Comparison of ENCODE assay signal across 13 mouse cellular contexts in the genomic region with DNA sequence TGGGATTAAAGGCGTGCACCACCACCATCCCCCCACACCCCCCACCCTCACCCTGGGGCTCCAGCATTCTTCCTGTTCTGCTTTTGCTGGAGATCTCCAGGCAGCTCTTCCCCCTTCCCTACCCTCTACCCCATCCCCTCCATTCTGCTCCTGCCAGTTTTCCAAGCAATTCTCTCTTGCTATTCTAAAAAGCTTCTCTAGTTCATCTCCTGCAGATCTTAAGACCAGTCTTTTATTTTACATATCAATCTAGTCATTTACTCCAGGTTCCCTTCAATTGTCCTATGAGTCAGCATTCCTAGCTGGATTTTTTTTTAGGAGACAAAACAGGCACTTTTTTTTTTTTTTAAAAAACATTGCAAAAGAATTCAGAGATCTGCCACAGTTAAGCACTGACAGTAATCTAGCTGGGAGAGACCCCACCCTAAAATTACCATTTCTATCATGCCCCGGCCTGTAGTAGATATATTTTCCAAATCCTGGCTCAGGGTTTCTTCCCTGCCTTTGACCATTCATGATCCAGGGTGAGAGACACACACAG.
"Had no signal": no experiment of that assay in that cellular context is flagged by ENCODE, and none has a peak within 500 bp of the region (broad histone marks: within the 10 kb centered on the region; RNA-seq: fewer than 3 reads in every experiment).

No protein-coding gene starts in this region.

- H3K27ac ChIP-seq: left cerebral cortex, adult 2 months; limb, embryonic 15.5 days; liver, embryonic 12.5 days; midbrain, embryonic 10.5 days; neural tube, embryonic 13.5 days; stomach, embryonic 15.5 days had no signal

- ATAC-seq: liver, embryonic 12.5 days; midbrain, embryonic 16.5 days had no signal

- H3K9ac ChIP-seq: limb, embryonic 15.5 days; liver, embryonic 12.5 days; lung, embryonic 14.5 days; neural tube, embryonic 13.5 days; stomach, embryonic 15.5 days had no signal

- H3K4me1 ChIP-seq: liver, embryonic 12.5 days; midbrain, embryonic 10.5 days; neural tube, embryonic 13.5 days; stomach, embryonic 15.5 days had no signal

- H3K4me3 ChIP-seq: left cerebral cortex, adult 2 months; limb, embryonic 15.5 days; liver, embryonic 12.5 days; midbrain, embryonic 10.5 days; neural tube, embryonic 13.5 days; stomach, embryonic 15.5 days had no signal

- H3K27me3 ChIP-seq: limb, embryonic 15.5 days; liver, embryonic 12.5 days; neural tube, embryonic 13.5 days; stomach, embryonic 15.5 days had no signal

- DNase-seq: kidney, postnatal 25 days; lung, embryonic 14.5 days; lung, postnatal 10 days; lung, postnatal 4 days; retina, postnatal 1 day; thymus, postnatal 36 days had no signal

- H3K4me2 ChIP-seq: limb, embryonic 15.5 days; liver, embryonic 12.5 days; lung, embryonic 14.5 days; neural tube, embryonic 13.5 days; stomach, embryonic 15.5 days had no signal

- H3K9me3 ChIP-seq: limb, embryonic 15.5 days; liver, embryonic 12.5 days; midbrain, embryonic 10.5 days; neural tube, embryonic 13.5 days; stomach, embryonic 15.5 days had no signal
